Mouse (Mus musculus) bone marrow, adult 2 months (tissue): ENCODE results near the gene Dapk3. TPM values are rescaled to one million over a fixed set of nuclear protein-coding genes. Genes with fewer than 3 reads are reported as not detected.

Experiments used
- H3K27ac ChIP-seq: fragments of 200-500 bp; 2 replicates; pipeline ENCODE4 v1.5.1; 2012; ENCODE audit warnings: low read depth, mild to moderate bottlenecking, control low read depth, inconsistent platforms, low read length; ENCODE audit not compliant: control insufficient read depth, poor library complexity, insufficient read depth
- H3K4me1 ChIP-seq: fragments of 200-500 bp; 2 replicates; pipeline ENCODE4 v1.6.1; 2011; ENCODE audit warnings: low read length; ENCODE audit not compliant: control insufficient read depth, insufficient read depth
- H3K4me3 ChIP-seq: fragments of 200-500 bp; replicated peaks from 2 replicates; pipeline ENCODE3; 2011; ENCODE audit warnings: mild to moderate bottlenecking, low read depth, low read length, control low read depth; ENCODE audit not compliant: control insufficient read depth
- CTCF ChIP-seq: fragments of 200-500 bp; IDR thresholded peaks from 2 replicates; pipeline ENCODE4 v1.5.1; 2011; ENCODE audit warnings: low read length, control low read depth; ENCODE audit not compliant: control insufficient read depth, insufficient read depth
- POLR2A ChIP-seq: fragments of 200-500 bp; IDR thresholded peaks from 2 replicates; pipeline ENCODE4 v1.6.1; 2011; ENCODE audit warnings: low read depth, mild to moderate bottlenecking, control low read depth, low read length, borderline replicate concordance; ENCODE audit not compliant: control insufficient read depth
- WGBS: fragments of 180-500 bp; shearing (Covaris S2); methylation state at CpG from one replicate; pipeline ENCODE4 v1.1.7; 2018; 5-methylcytosine and 5-hydroxymethylcytosine counted together
- polyA plus RNA-seq: library from polyadenylated mRNA; stranded (reverse); fragments of >200 nt; gene quantifications from 2 replicates; pipeline ENCODE4 v1.2.4, GENCODE M21; 2011; ENCODE audit warnings: low replicate concordance; ENCODE audit not compliant: missing spikeins, insufficient read depth, insufficient read length

Gene Dapk3
- polyA plus RNA-seq, 1 experiment = 23.2 TPM

DNA sequence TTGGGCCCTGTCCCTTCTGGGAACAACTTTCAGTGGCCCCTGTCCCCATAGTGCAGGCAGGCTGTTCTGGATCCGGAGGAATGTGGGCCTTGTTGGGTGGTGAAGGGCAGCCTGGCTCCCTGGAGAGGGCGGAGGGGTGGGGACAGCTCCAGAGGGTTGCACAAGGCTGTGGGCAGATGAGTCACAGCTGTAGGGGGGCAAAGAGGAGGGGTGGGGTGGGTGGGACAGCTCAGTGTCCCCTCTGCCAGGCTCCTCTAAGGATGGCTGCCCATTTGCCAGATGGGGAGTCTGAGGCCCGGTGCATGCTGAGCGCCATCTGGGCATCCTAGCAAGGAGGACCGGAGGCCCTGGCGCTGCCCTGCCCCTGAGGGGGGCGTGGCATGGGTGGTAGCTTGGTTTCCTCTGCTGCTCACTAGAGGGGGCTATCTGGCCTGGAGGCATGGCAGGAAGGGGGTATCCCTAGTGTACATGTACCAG lies 39.6 kb upstream of the Dapk3 start:
- 63% methylated on average over 7 of the region's 7 CpGs for WGBS
- H3K27ac ChIP-seq = peak overlapping the region; percentile 44; the same call in 1 of the 2 replicates
- no peak for TF ChIP-seq POLR2A
- peaks cover 14% of the 10 kb centered on the region for H3K4me1 ChIP-seq
- no peak overlapping the region for H3K4me3 ChIP-seq

- peaks cover 12% of the 10 kb centered on the region for H3K4me1 ChIP-seq
Observed at GRCm38 (mm10) chr10:81143845-81144437, 38.9 kb upstream of the Dapk3 start.

GRCm38 (mm10) chr10:81144667-81145066 lies 38.1 kb upstream of the Dapk3 start:
- Histone ChIP-seq H3K4me3 (no peak overlapping the region), H3K4me1 (peaks cover 7% of the 10 kb centered on the region), H3K27ac (no peak overlapping the region)
- 92% methylated on average over 27 of the region's 27 CpGs for WGBS
- no peak for TF ChIP-seq POLR2A
- TF ChIP-seq CTCF = no peak

More at GRCm38 (mm10) chr10:81143845-81144437, 38.9 kb upstream of the Dapk3 start:
- TF ChIP-seq POLR2A (no peak), CTCF (no peak)
- Histone ChIP-seq H3K27ac (no peak overlapping the region), H3K4me3 (no peak overlapping the region)
- 94% methylated on average over 52 of the region's 52 CpGs for WGBS

DNA sequence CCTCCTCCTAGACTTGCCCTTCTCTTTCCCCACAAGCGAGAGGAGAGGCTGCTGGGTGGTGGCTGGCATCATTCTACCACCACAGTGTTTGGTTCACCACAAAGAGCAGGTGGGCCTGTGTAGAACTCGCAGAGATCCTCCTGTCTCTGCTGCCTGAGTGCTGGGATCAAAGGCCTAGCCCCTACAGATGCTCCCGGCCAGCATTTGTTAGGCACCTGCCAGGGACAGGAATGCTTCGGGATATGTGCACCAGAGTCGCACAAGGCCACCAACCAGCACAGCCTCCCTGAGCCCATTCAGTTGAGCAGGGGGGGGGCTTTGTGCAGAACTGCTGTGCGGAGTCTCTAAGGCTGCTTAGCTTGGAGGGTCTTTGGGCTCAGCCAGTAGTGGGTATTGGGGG lies 37.5 kb upstream of the Dapk3 start:
- H3K4me3 ChIP-seq = no peak overlapping the region
- TF ChIP-seq CTCF (no peak), POLR2A (no peak)
- H3K27ac ChIP-seq = no peak overlapping the region
- WGBS = 86% methylated on average over 6 of the region's 6 CpGs
- peaks cover 5% of the 10 kb centered on the region for H3K4me1 ChIP-seq

GRCm38 (mm10) chr10:81145778-81146177 lies 37.0 kb upstream of the Dapk3 start:
- Histone ChIP-seq H3K4me3 (no peak overlapping the region), H3K4me1 (peaks cover 5% of the 10 kb centered on the region), H3K27ac (no peak overlapping the region)
- 73% methylated on average over 7 of the region's 7 CpGs for WGBS
- TF ChIP-seq POLR2A = no peak
- TF ChIP-seq CTCF = no peak

- Histone ChIP-seq H3K27ac (0 out of 2 replicates have a peak overlapping the region, but pooled peaks have one; percentile 7), H3K4me1 (peaks cover 5% of the 10 kb centered on the region), H3K4me3 (no peak overlapping the region)
- TF ChIP-seq CTCF = no peak
- no peak for TF ChIP-seq POLR2A
- 57% methylated on average over 4 of the region's 4 CpGs for WGBS
Observed at GRCm38 (mm10) chr10:81146296-81146695, 36.5 kb upstream of the Dapk3 start.

- H3K4me1 ChIP-seq = no peaks in the 10 kb centered on the region
- TF ChIP-seq CTCF (no peak), POLR2A (no peak)
- 60% methylated on average over 6 of the region's 6 CpGs for WGBS
- H3K4me3 ChIP-seq = no peak overlapping the region
- H3K27ac ChIP-seq = no peak overlapping the region
Observed at GRCm38 (mm10) chr10:81151261-81151660, 31.5 kb upstream of the Dapk3 start.

GRCm38 (mm10) chr10:81152609-81153008 lies 30.2 kb upstream of the Dapk3 start:
- WGBS = 71% methylated on average over 12 of the region's 12 CpGs
- H3K4me1 ChIP-seq = no peaks in the 10 kb centered on the region
- TF ChIP-seq CTCF (no peak), POLR2A (no peak)
- no peak overlapping the region for H3K4me3 ChIP-seq
- no peak overlapping the region for H3K27ac ChIP-seq

GRCm38 (mm10) chr10:81154313-81154712 lies 28.5 kb upstream of the Dapk3 start:
- WGBS = 94% methylated on average over 12 of the region's 12 CpGs
- Histone ChIP-seq H3K27ac (no peak overlapping the region), H3K4me1 (no peaks in the 10 kb centered on the region), H3K4me3 (no peak overlapping the region)
- no peak for TF ChIP-seq CTCF
- no peak for TF ChIP-seq POLR2A

- no peak for TF ChIP-seq POLR2A
- no peak for TF ChIP-seq CTCF
- Histone ChIP-seq H3K27ac (no peak overlapping the region), H3K4me1 (no peaks in the 10 kb centered on the region), H3K4me3 (no peak overlapping the region)
- WGBS = 88% methylated on average over 6 of the region's 6 CpGs
Observed at GRCm38 (mm10) chr10:81154736-81155135, 28.1 kb upstream of the Dapk3 start.
